Mouse (Mus musculus): Measurements from ENCODE around the gene Tap2.

The Tap2 gene

GRCm38 (mm10) chr17:34193468-34193867 is 9.9 kb upstream of the Tap2 start:
- in situ Hi-C loops (cut with MboI, MseI): loop anchor here (10.0 to 25.0 kb wide), 2 partner anchors 509 to 1669 kb away; partner anchors contain the start of genes Hnrnpm, Nrm and Ppp1r18

DNA sequence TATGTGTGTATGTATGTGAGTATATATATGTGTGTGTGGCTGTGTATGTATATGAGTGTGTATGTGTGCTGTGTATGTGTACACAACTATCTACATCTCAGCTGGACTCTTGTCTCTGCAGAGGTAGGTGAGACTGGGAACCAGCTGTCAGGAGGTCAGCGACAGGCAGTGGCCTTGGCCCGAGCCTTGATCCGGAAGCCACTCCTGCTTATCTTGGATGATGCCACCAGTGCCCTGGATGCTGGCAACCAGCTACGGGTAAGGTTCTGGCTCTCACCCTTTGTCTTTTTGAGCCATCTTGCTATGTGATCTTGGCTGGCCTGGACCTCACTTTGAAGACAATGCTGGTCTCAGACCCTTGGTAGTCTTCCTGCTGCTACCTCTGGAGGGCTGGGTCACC is 8.6 kb upstream of the Tap2 start:
- in situ Hi-C loops (cut with MboI, MseI): loop anchor here (10.0 to 25.0 kb wide), 2 partner anchors 510 to 1668 kb away; partner anchors contain the start of genes Hnrnpm, Nrm and Ppp1r18

DNA sequence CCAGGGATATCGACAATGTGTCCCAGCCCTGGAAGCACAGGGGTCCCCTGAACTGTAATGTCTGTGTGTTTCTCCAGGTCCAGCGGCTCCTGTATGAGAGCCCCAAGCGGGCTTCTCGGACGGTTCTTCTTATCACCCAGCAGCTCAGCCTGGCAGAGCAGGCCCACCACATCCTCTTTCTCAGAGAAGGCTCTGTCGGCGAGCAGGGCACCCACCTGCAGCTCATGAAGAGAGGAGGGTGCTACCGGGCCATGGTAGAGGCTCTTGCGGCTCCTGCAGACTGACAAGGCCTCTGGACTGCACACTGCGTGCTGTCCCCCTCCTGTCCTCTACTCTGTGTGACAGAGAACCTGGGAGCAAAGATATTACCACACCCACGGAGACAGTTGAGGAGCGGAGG is 6.8 kb upstream of the Tap2 start:
- in situ Hi-C loops (cut with MboI, MseI): loop anchor here (10.0 to 25.0 kb wide), 2 partner anchors 512 to 1666 kb away; partner anchors contain the start of genes Hnrnpm, Nrm and Ppp1r18

DNA sequence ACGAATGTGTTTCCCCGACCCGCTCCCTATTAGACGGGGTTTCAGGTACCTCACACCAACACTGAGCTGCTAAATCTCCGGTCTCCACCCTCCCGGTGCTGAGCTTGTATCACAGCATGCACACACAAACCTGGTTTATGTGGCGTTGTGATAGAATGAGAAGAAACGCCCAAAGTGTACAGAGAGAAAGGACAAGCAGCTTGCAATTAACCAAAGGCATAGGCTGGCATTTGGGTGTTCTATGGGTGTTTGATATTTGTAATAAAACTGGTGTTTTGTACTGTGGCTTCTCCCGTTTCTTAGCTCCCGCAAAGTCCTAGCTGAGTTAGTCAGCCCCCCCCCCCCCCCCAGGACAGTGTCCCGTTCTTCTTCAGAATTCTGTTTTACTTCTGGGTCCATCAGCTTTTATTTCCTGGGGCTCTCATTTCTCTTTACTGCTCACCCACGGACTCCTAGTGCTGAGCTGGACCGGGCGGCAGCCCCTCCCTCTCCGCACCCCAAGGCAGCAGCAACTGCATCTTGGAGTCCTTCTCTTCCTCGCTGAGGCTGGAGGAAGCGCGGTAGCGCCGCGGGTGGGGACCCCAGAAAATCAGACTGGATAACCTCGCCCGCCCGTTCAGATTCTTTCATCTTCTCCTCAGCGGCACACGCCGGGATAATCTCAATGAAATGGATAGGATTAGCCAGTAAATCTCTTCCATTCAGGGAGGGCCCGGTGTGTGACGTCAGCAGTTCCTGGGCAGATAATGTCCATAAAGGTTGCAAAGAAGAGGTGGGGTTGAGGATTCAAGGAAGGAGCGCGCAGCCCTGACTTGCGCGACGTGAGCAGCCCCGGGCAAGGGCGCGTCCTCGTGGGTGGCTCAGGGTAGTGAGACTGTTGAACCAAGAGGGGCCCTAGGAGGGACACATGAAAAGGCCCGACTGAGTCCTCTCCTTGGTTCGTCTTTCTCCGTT is 6.1 kb upstream of the Tap2 start, which contains the start of gene Psmb8:
Psmb8 (plus strand) TSS at position 781 of the 954 bp plus-strand sequence.
- in situ Hi-C loops (cut with MboI, MseI): loop anchor here (10.0 to 25.0 kb wide), 2 partner anchors 512 to 1665 kb away; partner anchors contain the start of genes Hnrnpm, Nrm and Ppp1r18

DNA sequence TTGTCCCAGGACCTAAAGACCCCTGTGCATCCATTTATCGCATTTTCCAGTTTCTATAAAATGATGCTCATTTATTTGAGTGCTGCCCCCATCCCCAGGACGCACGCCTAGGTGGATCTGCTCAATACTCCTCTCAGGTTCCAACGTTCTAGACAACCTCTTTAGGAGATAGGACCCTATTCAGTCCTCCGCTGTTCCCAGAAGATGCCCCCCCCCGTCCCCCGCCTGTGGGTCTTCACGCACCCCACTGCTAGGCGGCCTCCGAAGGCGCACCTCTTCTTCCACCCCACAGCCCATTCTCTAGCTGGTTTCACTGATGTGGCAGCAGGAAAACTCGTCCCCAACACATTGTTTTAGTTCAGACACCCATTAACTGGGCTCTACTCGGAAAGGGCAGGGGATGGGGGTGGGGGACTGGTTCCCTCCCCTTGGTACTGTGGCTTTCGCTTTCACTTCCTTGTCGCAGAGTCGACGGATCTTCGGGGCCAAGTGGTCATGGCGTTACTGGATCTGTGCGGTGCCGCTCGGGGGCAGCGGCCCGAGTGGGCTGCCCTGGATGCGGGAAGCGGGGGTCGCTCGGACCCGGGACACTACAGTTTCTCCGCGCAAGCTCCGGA is 5.3 kb upstream of the Tap2 start:
- in situ Hi-C loops (cut with MboI, MseI): loop anchor here (10.0 to 25.0 kb wide), 2 partner anchors 513 to 1664 kb away; partner anchors contain the start of genes Hnrnpm, Nrm and Ppp1r18

DNA sequence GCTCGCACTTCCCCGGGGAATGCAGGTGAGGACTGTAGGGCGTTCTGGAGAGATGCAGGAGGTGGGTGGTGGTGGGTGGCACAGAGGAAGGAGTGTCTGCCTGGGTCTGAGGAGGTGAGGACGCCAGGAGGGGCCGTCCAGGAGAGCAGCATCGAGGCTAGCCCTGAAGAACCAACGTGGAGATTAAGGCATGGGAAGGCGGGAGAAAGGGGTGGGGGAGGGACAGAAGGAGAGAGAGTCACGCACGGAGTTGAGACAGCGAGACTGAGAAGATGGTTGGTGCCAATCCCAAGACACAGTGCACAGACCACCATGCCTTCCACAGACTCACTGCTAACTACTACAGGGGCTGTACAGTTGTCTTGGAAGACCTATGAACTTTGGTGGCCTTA is 4.8 kb upstream of the Tap2 start:
- in situ Hi-C loops (cut with MboI, MseI): loop anchor here (10.0 to 25.0 kb wide), 2 partner anchors 514 to 1664 kb away; partner anchors contain the start of genes Hnrnpm, Nrm and Ppp1r18

DNA sequence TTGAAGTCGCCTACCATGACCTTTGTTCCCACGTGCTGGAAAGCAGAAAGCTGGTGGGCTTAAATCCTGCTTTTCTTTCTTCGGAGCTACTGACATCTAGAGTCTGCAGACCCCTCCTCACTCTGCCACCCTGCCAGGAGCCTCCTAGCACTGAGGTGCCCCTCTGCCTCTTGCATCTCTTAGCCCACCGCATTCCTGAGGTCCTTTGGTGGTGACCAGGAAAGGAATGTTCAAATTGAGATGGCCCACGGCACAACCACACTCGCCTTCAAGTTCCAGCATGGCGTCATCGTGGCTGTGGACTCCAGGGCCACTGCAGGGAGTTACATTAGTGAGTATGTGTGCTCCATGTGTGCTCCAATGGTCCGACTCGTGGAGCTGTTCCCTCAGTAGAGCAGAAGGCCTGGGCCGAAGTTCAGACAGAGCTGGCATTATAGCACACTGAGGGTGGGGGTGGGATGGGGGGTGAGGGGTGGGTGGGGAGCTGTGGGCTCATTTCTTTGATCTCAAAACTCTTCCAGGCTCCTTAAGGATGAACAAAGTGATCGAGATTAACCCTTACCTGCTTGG is 4.2 kb upstream of the Tap2 start:
- in situ Hi-C loops (cut with MboI, MseI): loop anchor here (10.0 to 25.0 kb wide), 2 partner anchors 514 to 1663 kb away; partner anchors contain the start of genes Hnrnpm, Nrm and Ppp1r18

- in situ Hi-C loops (cut with MboI, MseI): no loop called here
These were observed 3.3 kb upstream of the Tap2 start for GRCm38 (mm10) chr17:34200047-34200446.

DNA sequence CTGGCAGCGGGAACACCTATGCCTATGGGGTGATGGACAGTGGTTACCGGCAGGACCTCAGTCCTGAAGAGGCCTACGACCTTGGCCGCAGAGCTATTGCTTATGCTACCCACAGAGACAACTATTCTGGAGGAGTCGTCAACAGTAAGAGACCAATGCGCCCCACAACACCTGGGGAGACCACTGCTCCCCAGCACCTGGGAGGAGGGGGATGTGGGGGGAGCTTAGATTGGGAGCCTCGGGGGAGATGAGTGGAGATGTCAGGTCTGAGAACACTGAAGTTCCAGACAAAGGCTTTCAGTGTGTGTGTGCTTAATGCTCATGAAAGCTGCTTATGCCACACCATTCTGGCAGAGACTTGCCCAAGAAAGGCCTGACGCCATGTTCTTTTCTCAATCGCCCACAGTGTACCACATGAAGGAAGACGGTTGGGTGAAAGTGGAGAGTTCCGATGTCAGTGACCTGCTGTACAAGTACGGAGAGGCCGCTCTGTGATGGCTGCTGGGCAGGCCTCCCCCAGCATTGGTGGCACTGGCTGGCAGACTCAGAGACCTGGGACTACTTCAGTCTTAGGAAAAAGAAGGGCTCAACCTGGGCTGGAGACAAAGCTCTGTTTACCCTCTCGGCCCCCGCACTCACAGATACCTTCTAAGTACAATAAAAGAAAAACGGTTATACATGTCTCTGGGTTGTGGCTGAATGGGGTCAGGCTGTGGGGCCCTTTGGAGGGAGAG is 2.4 kb upstream of the Tap2 start:
- in situ Hi-C loops (cut with MboI, MseI): no loop called here

- in situ Hi-C loops (cut with MboI, MseI): no loop called here
These were observed 1.7 kb upstream of the Tap2 start for GRCm38 (mm10) chr17:34201506-34202055.

GRCm38 (mm10) chr17:34202760-34203442 is 426 bp upstream of the Tap2 start:
- in situ Hi-C loops (cut with MboI, MseI): no loop called here

DNA sequence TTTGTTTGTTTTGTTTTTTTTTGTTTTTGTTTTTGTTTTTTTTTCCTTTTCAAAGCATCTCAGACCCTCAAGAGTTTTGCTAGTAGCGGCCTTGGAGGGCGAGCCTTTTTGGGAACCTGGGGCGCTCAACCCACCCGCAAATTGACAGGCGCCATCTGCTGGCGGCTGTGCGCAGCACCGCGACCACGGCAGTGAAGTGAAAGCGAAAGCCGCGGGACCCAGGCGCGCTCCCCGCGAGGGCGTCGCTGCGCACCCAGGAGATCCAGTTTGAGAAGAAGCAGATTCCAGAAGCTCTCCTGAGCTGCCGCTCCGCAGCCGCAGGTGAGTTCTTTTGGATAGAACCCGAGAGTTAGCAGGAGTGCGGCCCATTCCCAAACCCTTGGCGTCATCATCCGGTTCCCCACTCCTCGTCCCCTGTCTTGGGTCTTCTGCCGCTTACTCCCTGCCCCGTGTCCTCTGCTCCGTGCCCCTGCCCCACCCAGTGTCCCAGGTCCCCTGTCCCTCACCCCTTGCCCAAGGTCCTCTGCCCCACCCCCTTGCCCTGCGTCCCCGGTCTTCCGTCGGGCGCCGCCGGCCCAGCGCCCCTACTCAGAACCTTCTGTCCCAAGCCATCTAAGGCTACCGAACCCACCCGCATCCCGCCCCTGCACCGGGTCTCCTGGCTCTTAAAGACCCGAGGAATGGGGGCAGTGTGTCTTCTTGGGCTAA is 1.1 kb downstream of the Tap2 start:
- in situ Hi-C loops (cut with MboI, MseI): loop anchor here (5.0 kb wide), 1 partner anchor 32 kb away; no protein-coding TSS in a partner anchor

DNA sequence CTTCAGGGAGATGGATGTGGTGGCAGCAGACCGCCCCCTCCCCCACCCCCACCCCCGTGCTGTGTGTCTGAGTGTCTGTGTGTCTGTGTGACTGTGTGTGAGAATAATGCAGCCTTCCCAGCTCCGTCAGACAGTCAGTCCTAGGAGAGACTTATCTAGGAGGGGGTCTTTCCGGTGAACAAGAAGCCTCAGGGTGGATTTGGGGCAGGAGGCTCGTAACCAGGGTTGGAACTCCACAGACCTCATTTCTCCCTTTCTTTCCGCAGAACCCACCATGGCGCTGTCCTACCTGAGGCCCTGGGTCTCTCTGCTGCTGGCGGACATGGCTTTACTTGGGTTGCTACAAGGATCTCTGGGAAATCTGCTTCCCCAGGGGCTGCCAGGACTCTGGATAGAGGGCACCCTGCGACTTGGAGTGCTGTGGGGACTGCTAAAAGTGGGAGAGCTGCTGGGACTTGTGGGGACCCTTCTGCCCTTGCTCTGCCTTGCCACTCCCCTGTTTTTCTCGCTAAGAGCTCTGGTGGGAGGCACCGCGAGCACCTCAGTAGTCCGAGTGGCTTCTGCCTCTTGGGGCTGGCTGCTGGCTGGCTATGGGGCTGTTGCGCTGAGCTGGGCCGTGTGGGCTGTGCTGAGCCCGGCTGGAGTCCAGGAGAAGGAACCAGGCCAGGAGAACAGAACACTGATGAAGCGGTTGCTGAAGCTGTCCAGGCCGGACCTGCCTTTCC is 1.9 kb downstream of the Tap2 start:
- in situ Hi-C loops (cut with MboI, MseI): loop anchor here (5.0 kb wide), 1 partner anchor 33 kb away; no protein-coding TSS in a partner anchor

GRCm38 (mm10) chr17:34205746-34206176 is 2.4 kb downstream of the Tap2 start:
- in situ Hi-C loops (cut with MboI, MseI): loop anchor here (5.0 kb wide), 1 partner anchor 33 kb away; no protein-coding TSS in a partner anchor

- in situ Hi-C loops (cut with MboI, MseI): loop anchor here (5.0 kb wide), 1 partner anchor 34 kb away; no protein-coding TSS in a partner anchor
These were observed 3.4 kb downstream of the Tap2 start for GRCm38 (mm10) chr17:34206731-34207130.

DNA sequence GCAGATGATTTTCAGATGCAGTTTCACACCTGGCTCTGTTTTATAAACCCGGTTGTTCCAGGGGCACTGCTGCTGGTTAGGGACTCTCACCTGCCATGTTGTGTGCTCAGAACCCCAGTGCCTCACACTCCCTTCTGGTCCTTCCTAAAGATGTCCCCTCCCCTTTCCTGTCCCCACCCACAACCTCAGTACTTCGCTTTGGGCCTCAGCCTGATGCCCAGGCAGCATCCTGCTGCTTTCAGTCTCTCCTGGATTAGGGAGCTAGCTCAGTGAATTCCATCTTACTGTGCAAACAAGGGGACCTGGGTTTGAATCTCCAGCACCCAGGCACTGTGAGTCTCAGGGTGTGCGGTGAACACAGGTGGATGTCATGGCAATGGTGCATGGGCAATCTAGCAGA is 4.1 kb downstream of the Tap2 start:
- in situ Hi-C loops (cut with MboI, MseI): loop anchor here (5.0 kb wide), 1 partner anchor 35 kb away; no protein-coding TSS in a partner anchor

GRCm38 (mm10) chr17:34207866-34208265 is 4.5 kb downstream of the Tap2 start:
- in situ Hi-C loops (cut with MboI, MseI): loop anchor here (5.0 kb wide), 1 partner anchor 36 kb away; no protein-coding TSS in a partner anchor

DNA sequence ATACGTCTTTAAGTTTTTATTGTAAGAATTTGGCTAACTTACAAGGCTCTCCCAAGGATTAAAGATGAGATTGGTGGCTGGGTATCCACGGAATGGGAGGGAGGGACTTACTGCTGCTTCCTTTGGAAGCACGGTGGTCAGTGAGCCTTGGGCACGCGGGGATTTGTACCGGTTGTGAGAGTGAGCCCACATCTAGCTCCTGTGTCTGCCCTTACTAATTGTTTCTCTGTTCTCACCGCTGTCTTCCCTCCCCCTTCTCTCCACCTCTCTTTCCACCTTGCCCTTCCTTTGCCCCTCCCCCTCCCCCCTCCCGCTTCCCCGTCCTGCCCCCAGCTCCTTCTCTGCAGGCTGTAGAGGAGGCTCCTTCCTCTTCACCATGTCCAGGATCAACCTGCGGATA is 5.1 kb downstream of the Tap2 start:
- in situ Hi-C loops (cut with MboI, MseI): loop anchor here (5.0 kb wide), 1 partner anchor 36 kb away; no protein-coding TSS in a partner anchor
